Mouse (Mus musculus): ENCODE measurements around the gene Ankle1.
A peak's percentile ranks its signal among the peaks of the same experiment; 100 is the strongest.

Ankle1 gene

DNA sequence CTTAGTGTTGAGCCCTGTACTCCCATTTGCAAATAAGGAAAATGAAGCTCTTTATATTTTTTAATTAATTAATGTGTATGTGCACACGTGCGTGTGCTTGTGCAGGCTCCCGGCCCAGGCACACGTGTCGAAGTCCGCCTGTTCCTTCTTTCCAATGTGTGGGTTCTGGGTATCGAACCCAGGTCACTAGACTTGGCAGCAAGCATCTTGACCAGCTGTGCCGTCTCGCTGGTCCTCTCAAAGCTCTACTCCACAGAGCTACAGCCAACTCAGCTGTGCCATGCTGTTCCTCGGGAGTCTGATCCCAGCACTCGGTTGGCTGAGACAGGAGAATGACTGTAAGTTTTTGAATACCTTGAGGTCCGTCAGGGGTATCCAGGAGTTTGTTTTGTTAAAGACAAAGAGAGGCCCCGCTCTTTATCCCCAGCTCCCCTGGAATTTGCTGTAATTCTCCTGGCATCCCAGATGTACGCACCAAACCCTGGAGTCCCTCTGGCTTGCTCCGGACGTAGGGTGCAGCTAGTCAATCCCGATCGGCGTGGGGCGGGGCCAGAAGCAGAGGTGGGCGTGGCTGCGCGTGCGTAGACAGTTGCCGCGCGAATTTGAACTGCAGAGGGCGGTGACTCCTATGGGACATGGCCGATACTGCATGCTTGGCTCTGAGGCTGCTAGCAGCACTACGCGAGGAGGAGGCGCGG, at the start of gene Ankle1:
Ankle1 (plus strand) TSS at position 610 of the 698 bp plus-strand sequence.
- DNase-seq (ENCODE audit: low spot score), result peak; percentile 88

DNA sequence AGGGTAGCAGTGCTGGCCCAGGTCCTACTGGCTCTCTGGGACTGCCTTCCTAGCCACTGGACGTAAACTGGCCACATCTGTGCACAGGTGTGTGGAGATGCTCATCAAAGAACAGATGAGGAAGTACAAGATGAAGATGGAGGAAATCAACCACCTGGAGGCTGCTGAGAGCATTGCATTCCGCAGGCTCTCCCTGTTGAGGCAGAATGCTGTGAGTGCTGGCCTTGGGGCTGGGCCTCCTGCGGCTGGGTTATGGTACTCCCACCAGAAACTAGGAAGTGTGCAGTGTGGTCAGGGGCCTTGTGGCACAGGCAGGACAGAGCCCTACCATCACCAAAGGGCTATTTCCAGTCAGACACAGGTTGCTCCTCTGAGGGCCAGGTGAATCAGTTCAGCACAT, 47.8 kb upstream of the Ankle1 start:
- no peak for DNase-seq (ENCODE audit: low spot score)

DNA sequence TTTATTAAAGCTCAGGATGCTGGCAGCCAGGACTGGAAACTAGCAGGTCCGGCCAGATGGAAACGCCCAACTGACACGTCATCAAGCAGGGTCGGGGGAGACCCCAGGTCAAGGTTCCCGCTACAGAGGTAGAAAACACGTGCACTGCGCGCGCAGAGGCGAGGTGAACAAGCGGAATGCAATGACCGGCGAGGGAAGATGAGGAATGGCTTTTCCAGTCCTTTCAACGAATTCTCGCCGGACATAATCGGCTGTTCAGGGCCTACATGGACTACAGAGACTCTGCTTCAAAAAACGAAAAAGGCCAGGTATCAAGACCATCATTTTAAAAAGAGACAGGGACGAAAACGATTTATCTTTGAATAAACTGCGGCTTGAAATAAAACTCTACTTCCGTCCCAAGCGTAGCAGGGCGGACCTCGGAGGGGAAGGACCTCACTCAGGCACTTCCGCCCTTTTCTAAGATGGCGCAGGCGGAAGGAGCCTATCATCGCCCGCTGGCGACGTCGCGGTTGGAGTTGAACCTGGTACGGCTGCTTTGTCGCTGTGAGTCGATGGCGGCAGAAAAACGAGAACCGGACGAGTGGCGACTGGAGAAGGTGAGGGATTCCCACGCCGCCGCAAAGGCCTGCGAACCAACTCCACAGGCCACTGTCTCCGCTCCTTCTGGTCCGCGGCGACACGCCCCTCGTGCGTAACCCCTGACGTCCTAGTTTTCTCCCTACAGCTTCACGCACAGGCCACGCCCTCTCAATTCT, 38.9 kb upstream of the Ankle1 start, which contains the start of gene Use1:
Use1 (plus strand) TSS at position 78 of the 758 bp plus-strand sequence.
- peak; percentile 70 for DNase-seq (ENCODE audit: low spot score)

DNA sequence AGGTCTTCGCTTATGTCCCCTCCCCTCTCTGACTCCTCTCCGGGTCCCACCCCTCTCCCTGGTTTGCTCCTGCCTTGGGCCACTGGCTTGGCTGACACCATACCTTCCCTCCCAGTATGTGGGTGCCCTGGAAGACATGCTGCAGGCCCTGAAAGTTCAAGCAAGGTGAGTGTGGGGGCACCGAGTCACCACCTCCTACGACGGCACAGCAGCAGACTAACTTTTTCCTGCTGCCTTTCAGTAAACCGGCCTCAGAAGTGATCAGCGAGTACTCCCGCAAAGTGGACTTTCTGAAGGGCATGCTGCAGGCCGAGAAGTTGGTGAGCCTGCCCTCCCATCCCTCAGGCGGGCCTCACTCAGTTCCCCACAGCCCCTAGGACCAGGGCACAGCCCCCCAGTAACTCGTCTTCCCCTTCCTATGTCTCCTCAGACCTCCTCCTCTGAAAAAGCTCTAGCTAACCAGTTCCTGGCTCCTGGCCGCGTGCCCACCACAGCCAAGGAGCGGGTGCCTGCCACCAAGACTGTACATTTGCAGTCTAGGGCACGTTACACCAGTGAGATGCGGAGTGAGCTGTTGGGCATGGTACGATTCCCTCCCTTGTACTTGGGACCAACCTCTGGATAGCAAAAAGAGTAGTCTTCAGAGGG, 38.2 kb upstream of the Ankle1 start:
- DNase-seq (ENCODE audit: low spot score), result peak; percentile 92

DNA sequence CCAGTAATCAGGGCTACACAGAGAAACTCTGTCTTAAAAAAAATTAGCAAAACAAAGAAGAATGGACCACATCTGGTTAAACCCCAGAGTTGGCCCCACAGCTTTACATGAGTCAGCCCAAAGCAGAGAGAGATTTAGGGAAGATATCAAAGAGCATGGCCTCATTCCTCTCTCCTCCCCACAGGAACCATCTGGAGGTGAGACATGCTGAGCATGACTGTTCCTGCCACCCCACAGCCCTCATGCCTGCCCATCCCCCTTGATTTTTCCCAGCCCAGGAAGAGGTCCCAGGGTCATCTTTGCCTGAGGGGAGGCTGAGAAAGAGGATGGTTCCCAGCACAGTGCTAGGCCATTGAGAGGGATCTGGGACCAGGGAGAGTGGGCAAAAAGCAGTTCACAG, 37.4 kb upstream of the Ankle1 start:
- no peak for DNase-seq (ENCODE audit: low spot score)

DNA sequence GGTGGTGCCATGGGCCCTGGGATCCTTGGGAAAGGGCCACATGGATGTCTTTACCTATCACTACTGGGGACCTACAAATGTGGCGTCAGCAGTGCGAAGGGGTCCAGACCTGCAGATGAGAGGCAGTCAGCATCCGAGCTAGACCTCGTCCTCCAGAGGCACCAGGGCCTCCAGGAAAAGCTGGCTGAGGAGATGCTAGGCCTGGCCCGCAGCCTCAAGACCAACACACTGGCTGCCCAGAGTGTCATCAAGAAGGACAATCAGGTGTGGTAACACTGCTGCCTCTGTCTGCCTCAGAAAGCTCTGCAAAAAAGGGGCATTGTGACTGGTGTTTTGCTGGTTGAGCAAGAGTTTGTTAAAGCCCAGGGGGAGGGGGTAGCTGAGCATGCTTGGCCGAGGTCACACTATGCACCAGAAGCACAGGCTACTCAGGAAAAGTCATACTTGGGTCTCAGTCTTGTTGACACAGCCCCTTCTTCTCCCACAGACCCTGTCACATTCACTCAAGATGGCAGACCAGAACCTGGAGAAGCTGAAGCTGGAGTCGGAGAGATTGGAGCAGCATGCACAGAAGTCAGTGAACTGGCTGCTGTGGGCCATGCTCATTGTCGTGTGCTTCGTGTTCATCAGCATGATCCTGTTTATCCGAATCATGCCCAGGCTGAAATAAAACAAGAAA, 36.6 kb upstream of the Ankle1 start:
- no peak for DNase-seq (ENCODE audit: low spot score)

DNA sequence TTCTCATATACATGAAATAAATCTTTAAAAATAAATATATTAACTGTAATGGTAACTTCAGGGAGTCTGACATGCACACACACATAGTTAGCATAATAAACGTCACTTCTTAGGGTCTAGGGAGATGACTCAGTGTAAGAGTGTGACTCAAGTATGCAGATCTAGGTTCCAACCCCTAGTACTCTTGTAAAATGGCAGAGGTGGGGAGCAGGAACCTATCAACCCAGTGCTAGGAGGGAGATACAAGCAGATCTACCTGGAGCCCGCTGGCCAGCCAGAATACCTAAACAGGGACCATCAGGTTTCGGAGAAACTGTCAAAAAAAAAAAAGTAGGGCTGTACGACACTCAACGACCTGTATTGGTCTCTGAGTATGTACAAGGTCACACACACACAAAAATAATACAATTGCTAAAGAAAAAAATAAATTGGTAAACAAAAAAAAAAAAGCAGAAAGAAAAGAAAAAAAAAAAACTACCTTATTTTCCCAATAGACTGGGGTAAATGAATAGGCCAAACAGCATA, 35.0 kb upstream of the Ankle1 start:
- DNase-seq (ENCODE audit: low spot score), result no peak

DNA sequence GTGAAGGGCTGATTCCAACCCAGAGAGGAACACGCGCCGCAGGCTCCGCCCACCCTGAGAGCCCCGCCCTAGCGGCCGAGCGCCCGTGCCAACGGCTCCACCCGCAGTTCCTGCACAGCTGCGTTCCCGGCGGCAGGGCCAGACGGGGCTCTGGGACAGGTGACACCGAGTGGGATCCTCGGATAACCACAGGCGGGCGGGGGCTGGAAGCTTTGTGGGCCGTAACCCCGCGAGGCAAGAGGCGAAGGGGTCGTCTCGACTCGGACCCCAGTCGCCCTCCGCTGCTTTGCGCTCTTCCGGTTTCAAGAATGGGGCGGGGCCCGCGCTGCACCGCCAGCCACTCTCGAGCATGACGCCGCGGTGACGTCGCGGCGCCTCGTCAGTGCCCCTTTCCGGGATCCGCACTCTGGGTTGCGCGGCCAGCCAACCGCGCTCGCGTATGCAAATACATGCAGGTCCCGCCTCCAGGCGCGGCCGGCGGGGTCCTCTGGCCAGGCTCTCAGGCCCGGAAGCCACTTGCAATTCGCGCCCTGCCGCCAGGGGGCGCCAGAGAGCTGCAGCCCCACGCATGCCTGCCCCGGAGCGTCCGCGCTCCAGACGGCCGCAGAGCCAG, 34.5 kb upstream of the Ankle1 start, which contains the start of gene Ocel1:
Ocel1 (plus strand) TSS at position 63 of the 613 bp plus-strand sequence.
- peak; percentile 97 for DNase-seq (ENCODE audit: low spot score)

DNA sequence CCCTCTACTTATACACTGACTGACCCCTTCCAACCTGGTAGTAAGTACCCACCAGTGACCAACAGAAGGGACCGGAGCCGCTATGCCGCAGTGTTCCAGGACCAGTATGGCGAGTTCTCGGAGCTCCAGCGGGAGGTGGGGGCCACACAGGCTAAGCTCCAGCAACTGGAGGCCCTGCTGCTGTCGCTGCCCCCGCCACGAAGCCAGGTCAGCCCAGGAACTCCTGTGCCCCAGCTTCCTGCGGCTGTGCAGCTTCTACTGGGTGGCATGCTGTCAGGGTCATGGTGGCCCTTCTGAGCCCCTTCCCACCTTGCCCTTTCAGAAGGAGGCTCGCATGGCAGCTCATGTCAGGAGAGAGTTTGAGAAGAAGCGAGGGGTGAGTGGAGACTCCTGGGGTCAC, 33.4 kb upstream of the Ankle1 start:
- DNase-seq (ENCODE audit: low spot score), result no peak

DNA sequence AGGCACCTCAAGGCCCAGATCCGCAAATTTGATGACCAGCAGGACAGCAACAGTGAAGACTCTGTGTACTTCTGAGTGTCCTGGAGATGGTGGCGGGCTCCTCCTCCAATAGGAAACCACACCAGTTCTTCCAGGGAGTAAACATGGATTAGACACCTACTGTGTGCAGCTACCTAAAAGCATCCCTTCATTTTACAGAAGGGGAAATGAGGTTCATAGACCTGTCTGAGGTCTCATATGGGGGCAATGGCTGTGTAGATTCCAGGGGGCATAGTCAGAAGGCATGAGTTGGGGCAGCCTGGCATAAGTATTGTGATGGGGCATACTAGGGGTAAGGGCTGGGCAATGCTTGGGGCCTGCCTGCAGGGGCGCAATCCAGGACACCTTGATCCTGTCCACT, 32.8 kb upstream of the Ankle1 start:
- no peak for DNase-seq (ENCODE audit: low spot score)

DNA sequence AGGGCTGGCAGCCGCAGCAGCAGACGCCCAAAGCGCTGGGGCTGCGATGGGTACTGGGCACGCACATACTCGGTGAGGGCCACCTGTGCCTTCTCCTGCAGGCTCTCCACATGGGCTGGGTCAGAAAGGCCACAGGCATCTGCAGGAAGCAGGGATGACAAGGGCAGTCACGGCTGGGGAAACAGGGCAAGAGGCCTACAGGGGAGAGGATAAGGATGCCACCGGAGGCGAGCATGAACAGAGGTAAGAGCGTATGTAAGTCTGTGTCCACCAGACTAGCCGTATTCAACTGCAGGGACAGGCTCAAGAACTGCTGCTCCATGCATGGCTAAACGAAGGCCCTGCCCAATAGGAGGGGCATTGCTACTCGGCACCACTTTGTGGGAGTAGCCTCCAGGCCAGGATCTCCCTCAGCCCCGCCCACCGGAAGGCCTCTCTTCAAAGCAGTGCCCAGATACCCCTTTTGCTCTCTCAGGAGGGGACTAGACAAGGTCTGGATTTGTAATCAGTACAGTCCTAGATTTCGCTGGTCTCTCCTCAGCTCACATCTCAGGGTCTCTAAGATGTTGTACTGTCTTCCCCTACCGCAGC, 31.1 kb upstream of the Ankle1 start:
- no peak for DNase-seq (ENCODE audit: low spot score)

DNA sequence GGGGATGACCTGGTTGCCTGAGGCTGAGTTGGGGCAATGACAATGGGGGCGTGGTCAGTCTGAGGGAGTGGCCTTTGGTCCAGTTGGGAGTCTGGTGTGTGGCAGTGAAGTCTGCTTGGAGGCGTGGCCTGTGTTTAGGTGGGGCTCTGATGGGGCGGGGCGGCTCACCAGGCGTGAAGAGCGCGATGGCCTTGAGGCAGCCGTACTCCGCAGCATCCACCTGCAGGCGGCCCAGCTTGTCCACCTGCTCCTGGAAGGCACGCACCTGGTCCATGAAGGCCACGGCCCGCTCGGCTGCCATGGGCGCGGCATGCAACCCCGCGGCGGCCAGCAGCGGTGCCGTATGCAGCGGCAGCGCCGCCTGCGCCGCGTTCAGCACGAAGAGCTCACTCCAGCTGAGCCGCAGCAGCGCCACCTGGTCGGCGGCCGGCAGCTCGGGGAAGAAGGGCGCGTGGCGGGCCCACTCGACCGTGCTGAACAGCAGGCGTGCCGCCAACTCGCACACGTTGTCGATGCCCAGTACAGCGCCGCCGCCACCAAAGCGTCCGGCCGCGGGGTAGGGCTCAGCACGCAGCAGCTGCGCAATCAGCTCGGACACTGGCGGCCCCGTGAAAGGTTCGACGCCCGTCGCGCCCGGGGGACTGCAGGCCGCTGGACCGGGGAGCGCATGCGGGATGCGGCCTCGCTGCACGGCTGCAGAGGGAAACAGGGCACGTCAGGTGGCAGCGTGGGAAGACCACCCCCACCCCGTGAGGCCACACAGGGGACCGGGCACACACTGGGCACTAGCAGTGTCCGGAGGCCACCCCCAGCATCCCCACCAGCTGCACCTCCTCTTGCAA, 30.0 kb upstream of the Ankle1 start:
- DNase-seq (ENCODE audit: low spot score), result peak; percentile 38

DNA sequence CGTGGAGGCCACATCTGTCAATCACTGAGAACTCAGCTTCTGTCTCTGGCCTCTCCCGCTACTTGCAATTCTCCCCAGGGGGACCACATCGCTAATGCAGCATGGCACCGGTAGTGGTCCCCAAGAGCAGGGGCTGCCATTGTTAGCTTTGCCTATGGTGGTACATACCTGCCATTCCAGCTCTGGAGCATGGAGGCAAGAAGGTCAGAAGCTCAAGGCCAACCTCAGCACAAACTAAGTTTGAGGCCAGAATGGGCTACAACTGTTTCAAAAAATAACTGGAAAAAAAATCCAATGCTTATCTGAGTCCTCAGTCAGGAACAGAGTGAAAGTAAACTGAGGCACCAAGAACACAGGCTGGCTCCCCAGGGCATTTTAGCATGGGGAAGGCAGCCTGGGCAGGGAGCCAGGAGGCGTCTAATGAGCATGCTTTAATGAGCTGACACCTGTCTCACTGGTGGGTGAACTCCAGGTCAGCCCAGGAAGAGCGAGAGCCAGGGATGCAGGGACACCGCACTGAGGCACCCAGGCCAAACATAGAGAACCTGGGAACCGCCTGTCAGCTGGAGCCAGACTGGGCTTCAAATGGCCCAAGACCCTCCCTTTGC, 29.3 kb upstream of the Ankle1 start:
- no peak for DNase-seq (ENCODE audit: low spot score)

DNA sequence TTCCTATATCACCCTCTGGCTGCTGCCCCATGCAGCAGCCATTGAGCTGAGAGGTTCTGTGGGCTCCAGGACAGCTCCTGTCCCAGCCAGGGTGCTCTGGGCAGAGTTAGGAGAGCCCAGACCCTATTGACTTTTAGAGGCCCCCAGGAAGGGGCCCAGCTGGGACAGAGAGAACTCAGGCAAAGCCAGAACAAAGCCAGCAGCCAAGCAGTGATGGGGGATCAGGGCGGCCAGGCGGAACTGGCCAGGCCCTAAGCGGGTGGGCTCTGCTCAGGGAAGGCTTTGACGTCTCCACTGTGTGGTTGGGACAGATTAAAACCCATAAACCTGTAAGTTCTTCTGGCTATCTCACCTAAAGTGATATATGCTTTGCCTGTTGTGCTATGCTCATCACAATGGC, 26.8 kb upstream of the Ankle1 start:
- no peak for DNase-seq (ENCODE audit: low spot score)

DNA sequence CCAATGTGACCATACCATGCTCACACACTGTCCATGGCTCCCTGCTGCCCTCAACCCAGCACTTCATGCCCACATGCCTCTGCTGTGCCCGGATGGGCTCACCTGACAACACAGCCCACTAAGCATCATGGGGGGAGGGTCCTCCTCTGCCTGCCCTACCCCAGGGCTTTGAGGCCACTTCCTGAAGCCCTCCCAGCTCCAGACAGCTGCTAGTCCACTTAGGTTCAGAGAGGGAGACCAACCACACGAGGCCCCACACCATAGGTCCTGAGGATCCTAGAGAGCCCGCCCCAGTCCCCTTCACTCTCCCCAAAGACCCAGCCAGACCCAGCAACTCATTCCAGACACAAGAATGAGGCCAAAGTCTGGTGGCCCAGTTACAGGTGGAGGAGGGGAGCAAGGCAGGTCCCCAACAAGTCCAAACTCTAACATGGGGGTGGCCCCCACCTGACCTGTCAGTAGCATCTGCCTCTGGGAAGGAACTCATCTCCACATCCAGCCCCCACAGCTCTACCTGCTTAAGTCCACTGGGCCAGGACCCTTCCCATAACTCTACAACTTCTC, 26.2 kb upstream of the Ankle1 start:
- no peak for DNase-seq (ENCODE audit: low spot score)

DNA sequence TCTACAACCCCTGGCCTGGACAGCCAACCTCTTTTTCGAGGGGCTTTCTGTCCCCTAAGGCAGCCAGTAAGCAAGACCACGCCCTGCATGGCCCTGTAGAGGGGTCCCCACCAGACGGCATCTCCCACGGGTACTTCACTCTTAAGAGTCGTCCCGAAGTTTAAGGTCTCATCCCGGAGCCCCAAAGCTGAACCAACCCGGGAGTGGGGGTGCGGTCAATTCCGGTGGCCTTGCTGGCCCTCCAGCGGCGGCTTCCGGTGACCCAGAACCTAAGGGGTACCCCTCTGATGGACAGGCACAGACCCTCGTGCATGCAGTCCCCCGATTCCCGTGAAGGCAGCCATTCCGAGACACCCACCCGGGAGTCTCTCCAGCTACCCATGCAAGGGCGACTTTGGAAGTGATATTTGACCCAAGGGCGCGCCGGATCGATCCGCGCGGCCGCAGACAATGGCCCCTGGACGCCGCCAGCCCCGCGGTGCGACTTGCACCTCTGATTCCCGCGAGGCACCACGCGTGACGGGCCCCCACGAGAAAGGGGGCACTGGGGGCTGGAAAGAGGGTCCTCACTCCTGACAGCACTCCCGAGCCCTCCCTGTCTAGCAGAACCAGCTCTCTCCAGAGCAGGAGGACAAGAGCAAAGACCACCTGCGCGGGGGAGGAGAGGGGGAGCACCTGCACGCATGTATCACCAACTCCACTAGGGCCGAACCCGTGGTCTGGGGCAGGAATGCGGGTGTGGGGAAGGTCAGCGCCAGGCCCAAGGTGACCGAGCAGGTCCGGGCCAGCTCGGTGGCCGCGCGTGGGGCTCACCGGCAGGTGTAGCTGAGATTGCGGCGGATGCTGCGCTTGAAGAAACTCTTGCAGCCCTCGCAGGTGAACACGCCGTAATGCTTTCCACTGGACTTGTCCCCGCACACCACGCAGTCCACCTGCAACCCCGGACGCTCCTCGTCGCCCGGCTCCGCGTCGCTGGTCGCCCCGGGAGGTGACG, 25.3 kb upstream of the Ankle1 start:
- DNase-seq (ENCODE audit: low spot score), result no peak

DNA sequence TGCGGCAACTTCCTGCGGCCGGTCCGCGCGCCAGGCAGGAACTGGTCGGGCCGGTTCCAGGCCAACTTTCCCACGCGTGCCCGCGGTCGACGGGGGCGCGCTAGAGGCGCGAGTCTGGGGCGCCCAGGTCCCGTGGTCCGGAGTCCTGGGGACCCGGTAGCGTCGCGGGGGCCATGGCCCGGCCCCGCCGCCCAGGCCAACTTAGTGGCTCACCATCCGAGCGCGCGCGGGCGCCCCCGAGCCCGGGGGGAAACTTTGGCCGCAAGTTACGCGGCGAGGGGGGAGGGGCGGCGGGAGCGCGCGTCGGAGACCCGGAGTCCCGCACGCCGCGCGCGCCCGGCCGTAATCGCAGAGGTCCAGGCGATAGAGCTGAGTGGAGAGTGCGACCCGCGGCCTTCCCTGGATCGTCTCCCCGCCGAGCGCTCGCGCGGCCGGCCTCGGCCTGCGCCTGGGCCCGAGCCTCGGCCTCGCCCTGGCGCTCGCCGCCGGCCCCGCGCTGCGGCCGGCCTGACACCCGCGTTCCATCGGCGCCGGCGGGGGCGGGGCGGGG, 24.3 kb upstream of the Ankle1 start, which contains the start of gene Nr2f6:
Nr2f6 (minus strand) TSS at position 540 of the 550 bp plus-strand sequence.
- peak; percentile 57 for DNase-seq (ENCODE audit: low spot score)

Data from ovary, adult 18-20 months (tissue).